Mouse (Mus musculus) kidney, adult 11 months (tissue): ENCODE results near the gene Dscam.

ENCODE experiments used
- DNase-seq: peaks from one replicate; pipeline ENCODE4 v3.0.0; 2022

Gene Dscam

DNA sequence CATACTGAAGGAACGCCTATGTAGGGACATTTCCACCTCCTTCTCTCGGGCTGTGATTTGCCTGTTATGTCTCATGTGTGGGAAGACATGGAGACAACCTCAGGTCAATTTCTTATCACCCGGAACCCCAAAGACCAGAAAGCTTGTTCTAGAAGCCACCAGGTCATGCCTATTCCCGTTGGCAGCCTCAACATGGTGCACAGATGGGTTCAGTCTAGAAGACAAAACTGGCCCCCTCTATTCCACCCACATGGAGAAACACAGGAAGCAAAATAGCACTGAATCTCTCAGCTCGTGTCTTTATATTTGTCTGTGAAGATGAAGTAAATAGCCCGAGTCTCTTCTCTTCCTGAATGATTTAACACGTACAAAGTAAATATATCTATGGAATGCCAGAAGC is 540.3 kb downstream of the Dscam start:
- no peak for DNase-seq

DNA sequence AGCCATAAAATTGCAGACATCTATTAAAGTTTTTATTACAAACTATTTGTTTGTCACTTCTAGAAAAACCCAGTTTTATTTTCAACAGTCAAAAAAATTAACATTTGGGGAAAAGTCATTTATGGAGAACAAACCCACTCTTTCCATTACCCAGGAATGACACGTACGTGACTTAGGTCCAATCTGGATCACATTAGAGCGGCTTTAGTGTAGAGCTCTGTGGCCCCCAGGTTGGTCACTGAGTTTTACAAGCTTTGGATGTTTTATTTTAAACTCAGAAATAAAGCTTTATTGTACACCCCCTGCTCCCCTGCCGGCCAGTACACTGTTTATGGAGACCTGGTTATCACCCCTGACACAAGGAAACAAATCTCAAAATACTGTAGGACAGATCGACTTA is 540.9 kb downstream of the Dscam start:
- DNase-seq = no peak

GRCm38 (mm10) chr16:96625468-96625867 is 545.1 kb downstream of the Dscam start:
- DNase-seq = no peak

- no peak for DNase-seq
Measured at GRCm38 (mm10) chr16:96624570-96625411, 545.8 kb downstream of the Dscam start.

- no peak for DNase-seq
Measured at GRCm38 (mm10) chr16:96620861-96621260, 549.7 kb downstream of the Dscam start.

DNA sequence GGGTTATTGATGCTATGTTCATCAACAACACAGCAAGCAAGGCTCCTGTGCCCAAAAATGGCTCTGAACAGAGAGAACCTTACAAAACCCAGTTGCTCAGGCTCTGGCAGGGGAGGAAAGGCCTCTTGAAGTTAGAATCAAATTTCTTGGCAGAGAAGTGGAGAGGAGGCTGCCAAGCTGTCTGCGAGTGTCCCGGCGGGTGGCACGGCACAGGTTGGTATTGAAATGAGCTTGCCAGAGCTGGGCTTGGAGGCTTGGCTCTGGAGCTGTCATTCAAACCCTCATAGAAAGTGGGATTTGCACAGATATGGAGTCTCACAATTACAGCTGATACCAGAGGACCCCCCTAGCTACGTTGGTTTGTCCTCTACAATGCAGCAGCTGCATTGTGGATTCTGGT is 550.1 kb downstream of the Dscam start:
- DNase-seq = no peak

DNA sequence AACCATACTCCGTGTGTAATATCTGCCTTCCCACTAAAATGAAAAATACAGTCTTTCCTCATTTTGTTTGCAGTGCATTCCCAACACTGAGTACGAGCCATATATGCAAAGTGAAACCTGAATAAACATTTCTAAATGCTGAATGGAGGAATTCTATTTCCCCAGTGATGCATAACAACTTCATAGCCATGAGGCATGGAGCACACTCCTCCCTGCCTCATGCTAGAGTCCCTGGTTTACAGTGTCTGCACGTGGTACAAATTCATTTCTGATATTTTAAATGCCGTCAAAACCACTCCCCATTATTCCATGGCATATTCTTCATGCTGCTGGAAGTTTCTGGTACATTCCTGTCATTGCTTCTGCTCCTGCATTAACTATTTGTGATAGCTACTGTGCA is 552.8 kb downstream of the Dscam start:
- no peak for DNase-seq

DNA sequence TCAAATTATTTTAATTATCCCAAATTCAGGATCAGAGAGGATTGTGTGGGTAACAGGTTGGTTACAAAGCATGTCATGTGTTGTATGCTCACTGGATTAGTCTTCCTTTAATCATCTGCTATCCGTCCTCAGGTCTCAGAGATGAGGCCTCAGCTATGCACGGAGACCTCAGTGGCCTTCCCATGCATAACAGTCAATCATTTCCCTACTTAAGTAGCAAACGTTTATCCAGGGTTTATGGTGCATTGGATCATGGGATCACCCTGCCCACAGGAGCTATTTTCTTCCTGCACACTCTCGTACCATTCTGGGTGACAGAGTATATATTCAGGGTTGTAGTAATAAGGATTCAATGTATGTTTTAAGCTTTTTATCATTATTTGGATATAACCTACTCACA is 557.3 kb downstream of the Dscam start:
- DNase-seq = no peak

- peak; percentile 34 for DNase-seq
Measured at GRCm38 (mm10) chr16:96610806-96611205, 559.7 kb downstream of the Dscam start.

DNA sequence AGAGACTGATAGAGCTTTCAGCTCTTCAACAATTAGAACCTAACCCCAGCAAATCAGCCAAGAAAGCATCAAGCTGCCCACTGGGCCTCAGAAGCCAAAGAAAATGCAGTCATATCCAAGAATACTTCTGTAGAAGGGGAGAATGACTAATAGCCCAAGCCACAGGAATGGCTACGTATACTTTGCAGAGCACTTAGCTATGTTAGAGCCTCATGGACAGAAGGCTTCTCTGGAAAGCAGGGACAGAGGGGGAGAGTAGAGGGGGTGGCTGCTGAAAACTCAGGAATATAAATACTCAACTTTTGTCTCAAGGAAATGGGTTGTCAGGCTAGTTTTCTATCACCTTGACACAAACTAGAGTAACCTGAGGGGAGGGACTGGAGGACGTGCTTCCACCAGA is 568.3 kb downstream of the Dscam start:
- DNase-seq = no peak

GRCm38 (mm10) chr16:96600791-96601190 is 569.8 kb downstream of the Dscam start:
- DNase-seq = peak; percentile 19

- no peak for DNase-seq
Measured at GRCm38 (mm10) chr16:96599401-96600060, 571.0 kb downstream of the Dscam start.

DNA sequence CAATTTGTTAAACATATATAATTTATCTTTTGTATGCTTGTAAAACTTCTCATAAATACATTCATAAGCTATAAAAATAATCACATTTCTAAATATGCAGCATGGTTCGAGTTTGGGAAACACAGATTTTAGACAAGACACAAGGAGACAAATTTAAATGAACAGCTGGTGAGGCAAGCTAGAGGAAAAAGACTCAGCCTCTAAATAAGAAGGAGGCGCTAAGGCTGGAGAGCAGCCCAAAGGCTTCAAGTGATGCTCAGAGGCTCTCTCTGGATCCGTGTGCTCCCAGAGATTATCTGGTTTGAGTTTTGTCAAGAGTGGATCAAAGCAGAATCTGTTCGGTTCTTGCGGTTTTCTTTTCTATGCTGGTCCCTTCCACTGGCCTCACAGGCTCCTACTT is 594.7 kb downstream of the Dscam start:
- no peak for DNase-seq

DNA sequence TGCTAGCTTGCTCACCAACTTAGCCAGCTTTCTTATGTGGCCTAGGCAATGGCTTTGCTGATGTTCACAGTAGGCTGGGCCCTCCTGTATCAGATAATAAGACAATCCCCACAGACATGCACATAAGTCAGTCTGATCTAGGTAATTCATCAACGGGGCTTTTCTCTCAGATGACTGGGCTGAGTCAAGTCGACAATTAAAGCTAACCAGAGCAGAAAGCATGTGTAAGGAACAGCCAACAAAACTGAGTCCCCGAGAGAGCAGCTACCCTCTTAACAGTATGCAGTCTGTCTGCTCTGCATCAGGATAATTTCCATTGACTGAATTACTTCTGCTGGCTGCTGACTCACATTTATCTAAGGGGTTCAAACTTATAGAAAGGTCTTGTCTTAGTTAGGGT is 603.1 kb downstream of the Dscam start:
- no peak for DNase-seq

- no peak for DNase-seq
Measured at GRCm38 (mm10) chr16:96563350-96564257, 606.9 kb downstream of the Dscam start.

GRCm38 (mm10) chr16:96559796-96560195 is 610.8 kb downstream of the Dscam start:
- no peak for DNase-seq

DNA sequence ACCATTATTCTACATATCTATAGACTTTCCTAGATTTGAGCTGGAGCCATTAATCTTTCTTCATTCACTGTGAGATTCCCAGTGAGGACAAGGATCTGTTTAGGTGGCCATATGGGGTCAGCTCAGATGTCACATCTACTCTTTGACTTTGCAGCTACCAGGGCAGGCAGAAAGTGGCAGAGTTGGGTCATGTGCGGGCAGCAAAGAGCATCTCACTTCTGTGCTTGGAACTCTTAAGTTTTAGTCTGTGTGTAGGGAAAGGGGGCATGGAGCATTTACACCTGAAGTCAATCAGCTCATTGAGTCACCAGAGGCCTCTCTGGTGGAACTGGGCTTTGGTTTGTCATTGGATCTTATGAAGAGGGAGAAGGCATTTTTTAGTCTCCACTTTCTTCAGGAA is 612.2 kb downstream of the Dscam start:
- no peak for DNase-seq

DNA sequence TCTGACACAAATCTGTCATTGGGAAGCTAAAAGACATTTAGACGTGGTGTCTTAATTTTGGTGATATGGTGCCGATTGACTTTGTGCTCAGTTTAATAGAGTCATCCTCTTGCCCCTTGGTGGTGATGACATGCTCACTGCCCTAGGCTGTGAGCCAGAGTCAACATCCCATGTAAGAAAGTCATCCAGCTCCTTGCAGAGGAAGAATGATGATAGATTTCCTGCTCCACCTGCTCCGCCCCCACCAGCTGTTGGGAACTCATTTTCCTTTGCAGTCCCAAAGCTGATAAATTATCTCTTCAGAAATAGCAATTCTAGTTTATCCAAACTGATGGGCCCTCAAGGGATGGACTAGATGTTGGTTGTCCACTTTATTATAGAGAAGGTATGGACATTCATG is 613.9 kb downstream of the Dscam start:
- peak; percentile 3 for DNase-seq

- no peak for DNase-seq
Measured at GRCm38 (mm10) chr16:96555412-96555811, 615.1 kb downstream of the Dscam start.

GRCm38 (mm10) chr16:96552680-96553079 is 617.9 kb downstream of the Dscam start:
- DNase-seq = no peak

GRCm38 (mm10) chr16:96541056-96541455 is 629.5 kb downstream of the Dscam start:
- DNase-seq = no peak
